Mouse (Mus musculus): ENCODE measurements around the gene Gm17604.
A peak's percentile ranks its signal among the peaks of the same experiment; 100 is the strongest.

Gm17604 gene

DNA sequence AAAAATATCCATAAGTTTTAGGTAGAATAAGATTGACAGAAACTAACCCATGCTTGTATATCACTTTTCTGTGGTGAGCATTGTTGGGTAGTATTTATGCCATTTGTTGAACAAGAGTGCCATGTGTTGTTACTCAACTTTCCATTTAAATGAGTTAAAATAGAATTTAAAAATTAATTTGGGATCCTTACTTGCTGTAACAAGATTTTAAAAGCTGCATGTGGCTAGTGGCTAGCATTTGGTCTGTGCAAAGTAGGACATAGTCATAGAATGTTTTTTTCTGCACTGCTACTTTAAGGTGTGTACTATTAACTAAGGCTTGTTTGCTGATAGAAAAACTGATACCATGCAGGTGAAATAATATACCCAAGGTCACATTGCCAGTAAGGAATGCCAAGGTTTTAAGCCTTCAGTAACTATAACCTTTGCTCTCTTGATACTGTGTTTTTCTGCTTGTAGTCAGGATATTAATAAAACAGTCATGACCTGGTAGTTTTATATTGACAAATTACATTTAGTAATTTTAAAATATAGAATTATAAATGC lies at the start of gene Gm17604:
TSS of gene Gm17604 (minus strand) at position 51 of the 546 bp plus-strand sequence.
- no peak for DNase-seq

DNA sequence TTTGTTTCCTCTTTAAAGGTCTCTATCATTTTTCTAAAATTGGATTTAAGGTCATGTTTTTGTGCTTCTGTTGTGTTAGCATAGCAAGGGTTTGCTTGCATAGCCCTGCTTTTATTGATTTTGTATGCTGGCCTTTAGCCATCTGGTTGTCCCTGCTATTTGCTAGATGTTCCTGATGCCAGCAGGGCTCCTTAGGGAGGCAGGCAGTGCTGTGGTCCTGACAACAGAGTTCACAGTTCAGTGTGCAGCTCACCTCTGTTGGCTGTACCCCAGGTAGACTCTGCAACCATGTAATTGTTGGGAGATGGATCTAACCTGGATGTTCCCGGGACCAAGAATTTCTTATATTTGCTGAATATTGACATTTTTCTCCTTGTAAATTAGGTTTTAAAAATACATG lies 45.3 kb upstream of the Gm17604 start:
- no peak for DNase-seq

DNA sequence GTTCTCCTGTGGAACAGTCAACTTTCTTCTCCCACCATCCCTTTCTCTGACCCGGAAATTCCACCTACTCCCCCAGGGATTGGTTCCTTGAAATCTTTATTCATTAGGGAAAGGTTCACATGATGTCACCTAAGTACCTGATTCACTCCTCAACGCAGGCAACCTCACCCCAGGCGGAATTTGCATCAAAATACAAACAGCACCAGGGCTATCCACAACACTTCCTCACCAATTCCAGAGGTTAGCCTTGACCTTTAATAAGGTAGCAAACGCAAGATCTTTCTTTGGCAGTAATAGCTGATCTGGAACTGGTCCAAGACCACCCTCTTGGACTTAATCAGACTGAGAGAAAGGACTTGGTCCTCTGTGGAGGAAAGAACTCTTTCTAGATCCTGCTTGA lies 1.5 kb downstream of the Gm17604 start:
- DNase-seq: no peak

DNA sequence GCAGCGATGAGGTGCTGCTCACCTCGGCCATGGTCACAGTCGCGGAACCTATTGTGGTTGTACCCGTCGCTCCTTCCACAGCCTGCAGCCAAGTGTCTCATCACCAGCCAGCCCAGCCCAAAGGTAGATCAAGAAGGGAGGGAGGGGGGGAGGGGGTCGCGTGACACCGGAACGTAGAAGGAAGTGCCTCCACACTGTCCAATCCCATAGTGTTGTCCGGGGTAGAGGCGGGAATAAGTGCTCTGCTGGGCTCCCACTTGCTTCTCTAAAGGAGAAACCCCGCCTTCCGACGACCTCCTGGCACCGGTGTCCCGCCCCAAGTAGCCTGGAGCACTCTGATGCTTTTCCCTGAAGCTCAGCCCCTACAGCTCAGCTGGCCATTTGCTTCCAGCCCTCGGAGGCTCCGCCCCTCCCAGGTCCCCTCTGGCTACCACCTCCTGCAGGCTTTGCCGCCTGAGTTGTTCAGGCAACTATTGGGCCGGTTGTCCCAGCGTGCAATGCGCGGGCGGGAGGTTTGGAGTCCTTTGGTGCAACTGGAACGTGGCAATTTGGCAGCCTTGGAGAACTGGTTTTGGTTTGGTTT lies 24.3 kb downstream of the Gm17604 start, which contains the start of the genes Mospd2 and Fancb:
TSS of gene Mospd2 (minus strand) at position 183 of the 583 bp plus-strand sequence.
TSS of gene Fancb (plus strand) at position 400 of the 583 bp plus-strand sequence.
- peak; percentile 92 to 97 for DNase-seq

DNA sequence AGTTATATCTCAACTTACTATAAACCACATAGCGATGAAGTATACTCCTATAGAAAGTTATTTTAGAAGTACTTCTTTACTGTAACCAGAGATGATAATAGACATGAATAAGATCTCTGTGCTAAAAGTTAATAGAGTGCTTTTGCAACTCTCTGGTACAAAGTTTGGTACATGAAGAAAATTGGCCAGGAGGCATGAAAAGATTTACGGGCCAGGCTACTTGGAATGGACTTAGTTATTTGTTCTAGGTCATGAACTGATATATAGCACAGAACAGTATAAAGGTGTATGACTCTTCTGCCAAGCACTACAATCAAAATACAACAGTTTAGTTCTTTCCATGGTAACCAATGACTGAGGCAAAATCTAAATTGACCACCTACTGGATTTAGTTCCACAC lies 25.8 kb downstream of the Gm17604 start:
- no peak for DNase-seq

GRCm38 (mm10) chrX:164971206-164971605 lies 33.4 kb downstream of the Gm17604 start:
- no peak for DNase-seq

DNA sequence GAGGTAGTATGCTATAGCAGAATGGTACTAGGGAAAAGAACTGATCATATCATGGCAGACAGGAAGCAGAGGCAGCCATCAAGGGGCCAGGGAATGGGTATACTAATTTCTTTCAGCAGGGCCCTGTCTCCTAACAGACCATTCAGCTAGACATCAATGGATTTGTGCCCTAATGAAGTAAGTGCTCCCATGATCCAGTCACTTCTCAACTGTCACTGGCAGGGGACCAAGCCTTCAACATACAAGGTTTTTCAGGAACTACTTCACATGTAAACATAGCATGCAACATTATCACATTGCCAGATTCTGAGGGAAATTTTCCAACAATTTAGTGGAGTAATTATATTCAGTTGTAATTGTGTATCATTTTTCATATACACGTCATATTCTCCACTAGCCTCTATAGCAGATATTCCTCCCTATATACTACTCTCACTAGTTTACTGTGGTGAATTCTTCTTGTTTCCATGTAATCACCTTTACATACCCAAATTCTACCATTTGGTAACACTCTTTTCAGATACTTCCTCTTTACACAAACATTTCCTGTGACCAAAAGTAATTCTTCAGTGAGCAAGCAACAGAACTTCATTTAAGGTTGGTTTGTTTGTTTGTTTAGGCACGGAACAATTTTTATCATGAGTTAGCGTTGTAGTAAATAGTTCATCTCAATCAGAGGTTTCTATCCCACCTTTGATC lies 38.7 kb downstream of the Gm17604 start:
- no peak for DNase-seq
